Mouse (Mus musculus): Measurements from ENCODE around the gene Gm13889. TPM values are rescaled to one million over a fixed set of nuclear protein-coding genes. Genes with fewer than 3 reads are reported as not detected.

The Gm13889 gene
- 5.3 and 5.8 TPM in 2 replicates for polyA plus RNA-seq (2015; fragmentation: Nextera tagmentation; extraction: Ambion mirVana)

DNA sequence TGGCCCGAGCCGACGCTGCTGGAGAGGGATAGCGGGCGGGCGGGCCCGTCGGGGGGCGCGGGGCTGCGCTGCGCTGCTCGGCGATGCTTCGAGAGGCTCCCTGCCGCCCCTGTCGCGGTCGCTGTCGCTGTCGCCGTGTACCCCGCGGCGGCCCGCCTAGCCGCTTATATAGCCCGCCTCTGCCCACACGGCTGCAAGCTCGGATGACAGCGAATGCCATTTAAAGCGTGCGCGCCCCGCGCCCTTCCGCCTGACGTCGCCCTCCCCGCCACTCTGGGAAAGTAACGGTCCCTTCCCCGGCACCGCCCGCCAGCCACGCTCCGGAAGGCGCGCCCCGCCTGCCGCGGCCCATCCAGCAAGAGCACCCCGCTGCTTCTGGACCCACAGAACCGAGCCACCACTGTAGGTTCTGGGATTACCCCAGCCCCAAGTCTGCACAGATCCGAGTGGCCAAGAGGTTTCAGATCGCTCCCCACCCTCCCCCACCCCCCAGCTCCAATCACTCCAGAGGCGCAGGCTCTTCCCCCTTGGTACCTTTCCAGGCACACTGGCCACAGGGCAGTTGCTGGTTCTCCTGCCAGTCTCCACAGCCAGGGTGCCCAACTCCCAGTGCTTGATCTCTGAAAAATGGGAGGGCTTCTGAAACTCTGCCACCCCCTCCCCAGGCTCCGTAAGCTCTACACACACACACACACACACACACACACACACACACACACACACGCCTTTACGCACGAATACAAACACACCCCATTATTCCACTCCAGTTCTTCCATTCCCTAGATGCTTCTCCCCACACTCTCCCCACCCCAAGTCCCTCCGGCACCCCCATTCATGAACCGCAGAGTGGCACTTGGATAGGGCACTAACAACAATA lies at the start of gene Gm13889:
Gene Gm13889 (minus strand): TSS at position 294 of the 877 bp plus-strand sequence.
- Histone ChIP-seq H3K4me2 (ENCODE audit: low read length) (peak within 1 kb of the TSS; percentile 99), H3K9me3 (replicated peaks; ENCODE audit: control insufficient read depth, low read length, poor library complexity, severe bottlenecking) (no peaks in the 10 kb centered on the region), H3K4me3 (ENCODE audit: low read depth, low read length) (peak within 1 kb of the TSS; percentile 74), H3K27ac (ENCODE audit: low read length) (peak within 1 kb of the TSS; percentile 70), H3K9ac (ENCODE audit: low read depth, low read length) (peak within 1 kb of the TSS; percentile 80), H3K27me3 (ENCODE audit: control insufficient read depth, insufficient read depth, low read depth, low read length) (peaks cover 8% of the 10 kb centered on the region), H3K36me3 (ENCODE audit: control insufficient read depth, insufficient read depth, low read length) (no peaks in the 10 kb centered on the region), H3K4me1 (ENCODE audit: control insufficient read depth, insufficient read depth, low read length) (peaks cover 25% of the 10 kb centered on the region)
- WGBS, result 3% methylated on average over 50 of the region's 62 CpGs
- peak; percentile 74 for ATAC-seq

DNA sequence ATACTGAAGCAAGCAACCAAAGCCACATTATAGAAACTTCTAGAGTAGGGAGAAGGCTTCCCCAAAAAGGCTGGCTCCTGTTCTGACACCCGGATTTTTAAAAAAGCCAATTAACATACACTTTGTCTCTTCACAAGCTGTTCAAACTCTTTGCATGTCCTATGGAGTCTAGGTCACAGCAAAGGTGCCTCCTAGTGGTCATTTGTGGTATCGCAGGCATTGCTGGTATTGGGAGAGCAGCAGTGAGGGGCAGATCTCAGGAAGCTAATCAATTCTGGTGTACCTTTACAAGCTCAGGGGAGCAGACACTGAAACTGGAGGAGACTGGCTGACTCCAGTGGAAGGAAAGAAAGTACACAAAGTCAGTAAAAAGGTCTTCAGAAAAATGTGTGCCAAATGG lies 45.3 kb upstream of the Gm13889 start:
- Histone ChIP-seq H3K4me2 (ENCODE audit: low read length) (no peak overlapping the region), H3K9ac (ENCODE audit: low read depth, low read length) (no peak overlapping the region), H3K4me3 (ENCODE audit: low read depth, low read length) (no peak overlapping the region), H3K27ac (ENCODE audit: low read length) (no peak overlapping the region), H3K9me3 (replicated peaks; ENCODE audit: control insufficient read depth, low read length, poor library complexity, severe bottlenecking) (no peaks in the 10 kb centered on the region), H3K27me3 (ENCODE audit: control insufficient read depth, insufficient read depth, low read depth, low read length) (no peaks in the 10 kb centered on the region), H3K36me3 (ENCODE audit: control insufficient read depth, insufficient read depth, low read length) (peaks cover 45% of the 10 kb centered on the region), H3K4me1 (ENCODE audit: control insufficient read depth, insufficient read depth, low read length) (no peaks in the 10 kb centered on the region)
- WGBS, result 1% methylated on average over 2 of the region's 2 CpGs
- peak; percentile 68 for ATAC-seq

GRCm38 (mm10) chr2:94001918-94002317 lies 44.9 kb upstream of the Gm13889 start:
- H3K27me3 ChIP-seq (ENCODE audit: control insufficient read depth, insufficient read depth, low read depth, low read length), result no peaks in the 10 kb centered on the region
- 86% methylated on average over 4 of the region's 4 CpGs for WGBS
- H3K4me1 ChIP-seq (ENCODE audit: control insufficient read depth, insufficient read depth, low read length), result no peaks in the 10 kb centered on the region
- H3K4me2 ChIP-seq (ENCODE audit: low read length), result no peak overlapping the region
- no peak overlapping the region for H3K9ac ChIP-seq (ENCODE audit: low read depth, low read length)
- no peak for ATAC-seq
- H3K9me3 ChIP-seq (replicated peaks; ENCODE audit: control insufficient read depth, low read length, poor library complexity, severe bottlenecking), result no peaks in the 10 kb centered on the region
- no peak overlapping the region for H3K27ac ChIP-seq (ENCODE audit: low read length)
- H3K4me3 ChIP-seq (ENCODE audit: low read depth, low read length), result no peak overlapping the region
- peaks cover 44% of the 10 kb centered on the region for H3K36me3 ChIP-seq (ENCODE audit: control insufficient read depth, insufficient read depth, low read length)

- 89% methylated on average over 6 of the region's 6 CpGs for WGBS
- H3K9ac ChIP-seq (ENCODE audit: low read depth, low read length), result no peak overlapping the region
- no peaks in the 10 kb centered on the region for H3K4me1 ChIP-seq (ENCODE audit: control insufficient read depth, insufficient read depth, low read length)
- H3K27me3 ChIP-seq (ENCODE audit: control insufficient read depth, insufficient read depth, low read depth, low read length), result no peaks in the 10 kb centered on the region
- H3K4me2 ChIP-seq (ENCODE audit: low read length), result no peak overlapping the region
- H3K27ac ChIP-seq (ENCODE audit: low read length), result no peak overlapping the region
- ATAC-seq, result no peak
- no peaks in the 10 kb centered on the region for H3K9me3 ChIP-seq (replicated peaks; ENCODE audit: control insufficient read depth, low read length, poor library complexity, severe bottlenecking)
- H3K4me3 ChIP-seq (ENCODE audit: low read depth, low read length), result no peak overlapping the region
- H3K36me3 ChIP-seq (ENCODE audit: control insufficient read depth, insufficient read depth, low read length), result peaks cover 41% of the 10 kb centered on the region
These were observed 44.4 kb upstream of the Gm13889 start for GRCm38 (mm10) chr2:94001411-94001810.

GRCm38 (mm10) chr2:93996254-93996653 lies 39.3 kb upstream of the Gm13889 start, which contains the start of gene Gm27027:
Gene Gm27027 (minus strand): TSS chr2:93996354.
- Histone ChIP-seq H3K4me1 (ENCODE audit: control insufficient read depth, insufficient read depth, low read length) (peaks cover 19% of the 10 kb centered on the region), H3K4me3 (ENCODE audit: low read depth, low read length) (no peak within 1 kb of the TSS), H3K27ac (ENCODE audit: low read length) (no peak within 1 kb of the TSS), H3K36me3 (ENCODE audit: control insufficient read depth, insufficient read depth, low read length) (peaks cover 42% of the 10 kb centered on the region), H3K4me2 (ENCODE audit: low read length) (no peak within 1 kb of the TSS), H3K27me3 (ENCODE audit: control insufficient read depth, insufficient read depth, low read depth, low read length) (no peaks in the 10 kb centered on the region), H3K9ac (ENCODE audit: low read depth, low read length) (no peak within 1 kb of the TSS), H3K9me3 (replicated peaks; ENCODE audit: control insufficient read depth, low read length, poor library complexity, severe bottlenecking) (no peaks in the 10 kb centered on the region)
- 91% methylated on average over 6 of the region's 6 CpGs for WGBS
- no peak for ATAC-seq

DNA sequence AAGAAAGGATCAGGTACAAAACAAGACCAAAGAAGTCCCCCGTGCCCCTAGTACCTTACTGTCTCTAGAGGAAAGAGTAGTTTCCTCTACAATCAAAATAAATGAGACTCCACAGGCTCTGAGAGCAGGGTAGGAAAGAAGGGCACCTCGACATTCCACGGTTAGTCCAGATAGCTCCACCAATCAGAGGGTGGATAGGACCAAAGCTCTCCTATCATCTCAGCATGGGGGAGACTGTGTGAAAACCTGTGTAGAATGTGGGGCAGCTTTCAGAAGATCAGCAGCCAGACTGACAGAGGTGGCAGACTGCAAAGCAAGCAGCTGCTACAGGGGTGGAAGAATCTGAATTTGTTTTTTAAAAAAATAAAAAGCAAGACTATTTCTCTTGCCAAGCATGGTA lies 35.8 kb upstream of the Gm13889 start:
- Histone ChIP-seq H3K4me3 (ENCODE audit: low read depth, low read length) (no peak overlapping the region), H3K4me1 (ENCODE audit: control insufficient read depth, insufficient read depth, low read length) (peaks cover 19% of the 10 kb centered on the region), H3K9ac (ENCODE audit: low read depth, low read length) (0 out of 2 replicates have a peak overlapping the region, but pooled peaks have one; percentile 4), H3K36me3 (ENCODE audit: control insufficient read depth, insufficient read depth, low read length) (peaks cover 27% of the 10 kb centered on the region), H3K27ac (ENCODE audit: low read length) (peak overlapping the region; percentile 67), H3K9me3 (replicated peaks; ENCODE audit: control insufficient read depth, low read length, poor library complexity, severe bottlenecking) (no peaks in the 10 kb centered on the region), H3K4me2 (ENCODE audit: low read length) (peak overlapping the region; percentile 10; the same call in 1 of the 2 replicates), H3K27me3 (ENCODE audit: control insufficient read depth, insufficient read depth, low read depth, low read length) (no peaks in the 10 kb centered on the region)
- peak; percentile 76; the same call in 1 of the 2 replicates for ATAC-seq
- 40% methylated on average over 3 of the region's 3 CpGs for WGBS

DNA sequence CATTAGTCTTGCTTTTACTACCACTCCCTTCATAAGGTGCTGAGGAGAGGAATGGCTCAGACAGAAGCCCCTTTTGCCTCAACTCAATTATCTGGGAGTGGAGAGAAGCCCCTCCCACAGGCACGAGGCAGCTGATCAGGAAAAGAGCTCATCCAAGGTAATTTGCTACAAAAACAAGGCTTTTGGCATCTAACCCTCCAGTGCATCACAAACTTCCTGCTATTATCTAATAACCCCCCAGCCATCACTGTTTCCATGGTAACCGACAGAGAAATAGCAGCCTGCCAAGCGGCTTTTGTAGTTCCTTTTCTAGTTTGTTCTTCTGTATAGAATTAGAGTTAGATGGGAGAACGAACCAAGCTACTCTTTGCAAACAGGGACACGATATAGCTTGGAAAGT lies 35.3 kb upstream of the Gm13889 start:
- H3K9ac ChIP-seq (ENCODE audit: low read depth, low read length), result no peak overlapping the region
- H3K4me1 ChIP-seq (ENCODE audit: control insufficient read depth, insufficient read depth, low read length), result peaks cover 19% of the 10 kb centered on the region
- no peaks in the 10 kb centered on the region for H3K9me3 ChIP-seq (replicated peaks; ENCODE audit: control insufficient read depth, low read length, poor library complexity, severe bottlenecking)
- peak overlapping the region; percentile 67; the same call in 1 of the 2 replicates for H3K27ac ChIP-seq (ENCODE audit: low read length)
- H3K27me3 ChIP-seq (ENCODE audit: control insufficient read depth, insufficient read depth, low read depth, low read length), result no peaks in the 10 kb centered on the region
- H3K36me3 ChIP-seq (ENCODE audit: control insufficient read depth, insufficient read depth, low read length), result peaks cover 26% of the 10 kb centered on the region
- no peak overlapping the region for H3K4me3 ChIP-seq (ENCODE audit: low read depth, low read length)
- H3K4me2 ChIP-seq (ENCODE audit: low read length), result peak overlapping the region; percentile 10; the same call in 1 of the 2 replicates
- peak; percentile 54; the same call in 1 of the 2 replicates for ATAC-seq
- 26% methylated on average over 5 of the region's 5 CpGs for WGBS

- peaks cover 26% of the 10 kb centered on the region for H3K36me3 ChIP-seq (ENCODE audit: control insufficient read depth, insufficient read depth, low read length)
- 93% methylated on average over 3 of the region's 3 CpGs for WGBS
These were observed 34.3 kb upstream of the Gm13889 start for GRCm38 (mm10) chr2:93991336-93991735.

GRCm38 (mm10) chr2:93988440-93988839 lies 31.4 kb upstream of the Gm13889 start:
- Histone ChIP-seq H3K4me3 (ENCODE audit: low read depth, low read length) (no peak overlapping the region), H3K4me2 (ENCODE audit: low read length) (no peak overlapping the region), H3K36me3 (ENCODE audit: control insufficient read depth, insufficient read depth, low read length) (peaks cover 7% of the 10 kb centered on the region), H3K27me3 (ENCODE audit: control insufficient read depth, insufficient read depth, low read depth, low read length) (no peaks in the 10 kb centered on the region), H3K27ac (ENCODE audit: low read length) (no peak overlapping the region), H3K9ac (ENCODE audit: low read depth, low read length) (no peak overlapping the region), H3K9me3 (replicated peaks; ENCODE audit: control insufficient read depth, low read length, poor library complexity, severe bottlenecking) (no peaks in the 10 kb centered on the region), H3K4me1 (ENCODE audit: control insufficient read depth, insufficient read depth, low read length) (peaks cover 19% of the 10 kb centered on the region)
- 94% methylated on average over 2 of the region's 2 CpGs for WGBS
- no peak for ATAC-seq

More at GRCm38 (mm10) chr2:93991336-93991735, 34.3 kb upstream of the Gm13889 start:
- Histone ChIP-seq H3K4me1 (ENCODE audit: control insufficient read depth, insufficient read depth, low read length) (peaks cover 19% of the 10 kb centered on the region), H3K4me3 (ENCODE audit: low read depth, low read length) (no peak overlapping the region), H3K9ac (ENCODE audit: low read depth, low read length) (no peak overlapping the region), H3K27ac (ENCODE audit: low read length) (peak overlapping the region; percentile 39; the same call in 1 of the 2 replicates), H3K4me2 (ENCODE audit: low read length) (no peak overlapping the region), H3K27me3 (ENCODE audit: control insufficient read depth, insufficient read depth, low read depth, low read length) (no peaks in the 10 kb centered on the region), H3K9me3 (replicated peaks; ENCODE audit: control insufficient read depth, low read length, poor library complexity, severe bottlenecking) (no peaks in the 10 kb centered on the region)
- ATAC-seq, result no peak
